Mouse (Mus musculus): ENCODE measurements around the gene Rnh1. TPM values are rescaled to one million over a fixed set of nuclear protein-coding genes. Genes with fewer than 3 reads are reported as not detected.

Gene Rnh1
- polyA plus RNA-seq, 1 experiment from 2014 or later = 240 TPM

DNA sequence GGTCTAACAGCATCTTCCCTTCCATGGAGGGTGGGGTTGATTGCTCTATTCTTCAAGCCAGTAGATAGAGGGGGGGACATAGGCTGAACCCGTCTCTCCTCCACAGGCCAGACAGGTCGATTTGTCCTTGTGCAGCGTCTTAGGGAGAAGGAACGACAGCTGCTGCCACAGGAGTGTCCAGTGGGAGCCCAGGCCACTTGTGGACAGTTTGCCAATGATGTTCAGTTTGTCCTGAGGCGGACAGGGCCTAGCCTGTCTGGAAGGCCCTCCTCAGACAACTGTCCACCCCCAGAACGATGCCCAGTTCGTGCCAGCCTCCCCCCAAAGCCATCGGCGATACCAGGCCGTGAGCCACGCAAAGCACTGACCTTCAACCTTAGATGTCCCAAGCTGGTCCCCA, 44.2 kb upstream of the Rnh1 start:
- Histone ChIP-seq H3K4me1 (ENCODE audit: control insufficient read depth, insufficient read depth, low read length) (peaks cover 59% of the 10 kb centered on the region), H3K9me3 (replicated peaks; ENCODE audit: control insufficient read depth, low read length) (no peaks in the 10 kb centered on the region), H3K4me2 (ENCODE audit: low read depth, low read length) (peak overlapping the region; percentile 85), H3K27me3 (ENCODE audit: control insufficient read depth, insufficient read depth, low read length) (no peaks in the 10 kb centered on the region), H3K9ac (ENCODE audit: low read length) (peak overlapping the region; percentile 84), H3K36me3 (ENCODE audit: control insufficient read depth, insufficient read depth, low read length) (no peaks in the 10 kb centered on the region), H3K4me3 (replicated peaks; ENCODE audit: low read length) (peak overlapping the region; percentile 68), H3K27ac (ENCODE audit: low read length) (peak overlapping the region; percentile 96)
- no peak for ATAC-seq (ENCODE audit: insufficient read depth, low FRiP score)
- WGBS = 72% methylated on average over 11 of the region's 11 CpGs

DNA sequence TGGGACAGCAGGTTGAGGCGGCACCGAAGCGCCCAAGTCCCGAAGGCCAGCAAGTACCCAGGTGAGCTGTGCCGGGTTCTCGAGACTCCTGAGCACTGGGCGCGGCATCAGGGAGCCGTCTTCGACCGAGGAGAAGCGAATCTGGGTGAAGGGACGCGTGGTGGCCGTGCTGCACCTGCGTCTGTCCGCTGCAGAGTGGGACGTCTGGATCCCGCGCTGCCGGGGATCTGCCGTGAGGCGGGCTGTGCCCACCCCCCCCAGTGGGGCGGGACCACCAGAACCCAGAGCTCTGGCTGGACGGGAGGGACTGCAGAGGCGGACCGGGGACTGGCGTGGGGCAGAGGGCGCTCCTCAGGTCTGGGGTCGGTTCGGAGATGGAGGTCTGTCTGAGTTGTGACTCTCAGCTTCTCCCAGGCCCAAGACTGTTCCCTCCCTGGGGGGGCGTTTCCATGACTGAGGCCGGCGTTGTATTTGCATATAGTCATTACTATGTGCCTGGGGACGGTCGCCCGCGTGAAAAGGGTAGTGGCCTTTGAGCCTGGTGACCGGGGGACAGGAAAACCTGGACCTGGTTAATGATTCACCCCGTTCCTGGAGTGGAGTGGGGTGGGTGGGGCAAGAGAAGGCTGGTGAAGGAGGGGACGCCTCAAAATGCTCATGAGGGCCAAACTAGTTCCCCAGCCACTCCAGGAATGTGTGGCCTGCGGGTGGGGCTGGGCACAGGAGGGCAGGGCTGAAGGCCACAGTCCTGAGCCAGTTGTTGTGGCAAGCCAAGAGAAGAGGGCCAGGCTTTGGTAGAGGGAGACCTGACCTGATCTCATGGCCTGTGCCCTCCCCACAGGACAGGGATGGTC, 43.5 kb upstream of the Rnh1 start:
- H3K4me3 ChIP-seq (replicated peaks; ENCODE audit: low read length) = peak overlapping the region; percentile 68
- H3K9me3 ChIP-seq (replicated peaks; ENCODE audit: control insufficient read depth, low read length) = no peaks in the 10 kb centered on the region
- no peaks in the 10 kb centered on the region for H3K27me3 ChIP-seq (ENCODE audit: control insufficient read depth, insufficient read depth, low read length)
- under 1% methylated on average over 42 of the region's 42 CpGs for WGBS
- H3K4me1 ChIP-seq (ENCODE audit: control insufficient read depth, insufficient read depth, low read length) = peaks cover 57% of the 10 kb centered on the region
- peak overlapping the region; percentile 96 for H3K27ac ChIP-seq (ENCODE audit: low read length)
- peak overlapping the region; percentile 85 for H3K4me2 ChIP-seq (ENCODE audit: low read depth, low read length)
- ATAC-seq (ENCODE audit: insufficient read depth, low FRiP score) = peak; percentile 71
- H3K9ac ChIP-seq (ENCODE audit: low read length) = peak overlapping the region; percentile 84
- H3K36me3 ChIP-seq (ENCODE audit: control insufficient read depth, insufficient read depth, low read length) = no peaks in the 10 kb centered on the region

DNA sequence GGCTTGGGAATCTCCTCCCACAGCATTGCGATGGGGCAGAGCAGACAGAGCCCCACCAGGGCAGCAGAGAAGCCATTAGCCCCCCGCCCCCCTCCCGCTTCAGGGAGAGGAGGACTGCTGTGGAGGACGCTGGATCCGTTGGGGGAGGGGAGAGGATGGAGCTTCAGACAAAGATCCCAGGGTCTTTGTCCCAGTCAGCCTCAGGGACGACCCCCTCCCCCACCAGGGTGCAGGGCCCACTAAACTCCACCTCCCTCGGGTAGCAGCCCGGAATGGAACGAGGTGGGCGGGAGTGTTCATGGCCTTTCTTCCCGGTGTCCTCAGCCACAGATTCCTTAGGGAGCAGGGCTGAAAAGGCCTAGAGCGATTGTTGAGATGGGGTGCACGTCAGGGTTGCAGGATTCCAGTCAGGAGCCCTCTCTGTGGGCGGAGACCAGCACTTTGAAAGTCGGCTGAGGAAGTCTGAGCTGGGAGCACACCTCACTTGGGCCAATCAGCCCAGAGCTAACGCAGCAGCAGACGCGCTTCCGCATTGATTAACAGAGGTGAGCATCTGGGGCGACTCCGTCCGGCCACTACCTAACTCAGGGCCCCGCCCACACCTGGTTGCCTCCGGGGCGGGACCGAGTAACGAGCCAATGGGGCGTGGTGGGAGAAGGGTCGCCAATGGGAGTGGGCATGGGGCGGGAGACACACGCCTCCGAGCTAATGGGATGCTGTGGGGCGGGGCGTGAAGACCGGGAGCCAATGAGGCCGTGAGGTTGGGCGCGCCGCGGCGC, 42.6 kb upstream of the Rnh1 start, which contains the start of gene Rassf7:
Rassf7 (plus strand) TSS at position 760 of the 779 bp plus-strand sequence.
- Histone ChIP-seq H3K4me1 (ENCODE audit: control insufficient read depth, insufficient read depth, low read length) (peaks cover 50% of the 10 kb centered on the region), H3K27ac (ENCODE audit: low read length) (peak within 1 kb of the TSS; percentile 97), H3K4me3 (replicated peaks; ENCODE audit: low read length) (peak within 1 kb of the TSS; percentile 68), H3K4me2 (ENCODE audit: low read depth, low read length) (peak within 1 kb of the TSS; percentile 85), H3K27me3 (ENCODE audit: control insufficient read depth, insufficient read depth, low read length) (no peaks in the 10 kb centered on the region), H3K9me3 (replicated peaks; ENCODE audit: control insufficient read depth, low read length) (no peaks in the 10 kb centered on the region), H3K36me3 (ENCODE audit: control insufficient read depth, insufficient read depth, low read length) (no peaks in the 10 kb centered on the region), H3K9ac (ENCODE audit: low read length) (peak within 1 kb of the TSS; percentile 84)
- peak; percentile 93 for ATAC-seq (ENCODE audit: insufficient read depth, low FRiP score)
- WGBS = under 1% methylated on average over 41 of the region's 41 CpGs

DNA sequence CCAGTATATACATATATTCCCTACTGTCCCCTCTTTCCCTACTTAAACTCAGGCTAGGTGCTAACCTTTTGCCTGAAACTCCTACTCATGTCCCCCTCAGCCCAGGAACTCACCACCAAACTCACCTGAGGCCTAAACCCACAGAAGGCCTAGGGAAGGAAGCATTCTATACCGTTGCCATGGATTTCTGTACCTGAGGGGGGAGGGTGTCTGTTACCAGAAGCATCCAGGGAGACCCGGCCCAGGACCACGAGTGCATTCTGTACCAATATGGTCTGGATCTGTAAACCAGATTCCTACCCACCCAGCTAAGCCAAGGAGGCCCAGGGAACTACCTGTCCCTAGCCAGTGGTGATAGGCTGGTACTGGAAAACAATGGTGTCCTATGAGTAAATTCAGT, 41.7 kb upstream of the Rnh1 start:
- Histone ChIP-seq H3K27me3 (ENCODE audit: control insufficient read depth, insufficient read depth, low read length) (no peaks in the 10 kb centered on the region), H3K27ac (ENCODE audit: low read length) (peak overlapping the region; percentile 97), H3K36me3 (ENCODE audit: control insufficient read depth, insufficient read depth, low read length) (no peaks in the 10 kb centered on the region), H3K4me1 (ENCODE audit: control insufficient read depth, insufficient read depth, low read length) (peaks cover 42% of the 10 kb centered on the region), H3K4me2 (ENCODE audit: low read depth, low read length) (no peak overlapping the region), H3K4me3 (replicated peaks; ENCODE audit: low read length) (no peak overlapping the region), H3K9me3 (replicated peaks; ENCODE audit: control insufficient read depth, low read length) (no peaks in the 10 kb centered on the region), H3K9ac (ENCODE audit: low read length) (no peak overlapping the region)
- no peak for ATAC-seq (ENCODE audit: insufficient read depth, low FRiP score)
- WGBS = 59% methylated on average over 3 of the region's 3 CpGs

DNA sequence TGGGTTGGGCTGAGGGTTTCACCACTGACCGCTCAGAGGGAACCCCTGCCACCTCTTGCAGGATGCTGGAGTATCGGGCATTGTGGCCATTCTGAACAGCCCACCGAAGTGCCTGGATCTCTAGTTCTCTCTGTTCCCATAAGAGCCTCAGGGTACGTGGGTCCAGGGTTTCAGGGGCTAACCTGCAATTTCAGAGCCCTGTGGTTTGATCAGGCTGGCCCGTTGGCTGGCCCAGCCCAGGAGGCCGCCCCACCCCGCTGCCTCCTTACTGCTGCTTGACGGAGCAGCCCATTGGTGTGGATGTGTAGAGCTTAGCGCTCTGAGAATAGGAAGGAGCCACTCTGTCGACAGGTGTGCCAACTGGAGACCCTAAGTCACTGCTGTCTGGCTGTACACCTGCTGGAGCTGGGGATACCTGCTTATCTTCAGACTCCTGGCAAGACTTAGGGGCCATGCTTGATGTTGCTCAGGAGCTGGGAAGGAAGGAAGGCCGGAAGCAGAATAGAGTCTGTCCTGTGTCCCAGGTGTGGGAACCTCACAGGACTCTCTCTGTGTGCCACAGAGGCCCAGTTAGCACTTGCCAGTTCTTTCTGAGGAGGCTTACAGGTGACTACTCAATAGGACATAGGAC, 41.1 kb upstream of the Rnh1 start, which contains the start of gene Lmntd2:
Lmntd2 (minus strand) TSS at position 476 of the 631 bp plus-strand sequence.
- H3K27ac ChIP-seq (ENCODE audit: low read length) = peak within 1 kb of the TSS; percentile 97
- WGBS = 87% methylated on average over 11 of the region's 11 CpGs
- H3K27me3 ChIP-seq (ENCODE audit: control insufficient read depth, insufficient read depth, low read length) = no peaks in the 10 kb centered on the region
- no peaks in the 10 kb centered on the region for H3K9me3 ChIP-seq (replicated peaks; ENCODE audit: control insufficient read depth, low read length)
- H3K4me3 ChIP-seq (replicated peaks; ENCODE audit: low read length) = peak within 1 kb of the TSS; percentile 68
- H3K4me1 ChIP-seq (ENCODE audit: control insufficient read depth, insufficient read depth, low read length) = peaks cover 38% of the 10 kb centered on the region
- no peaks in the 10 kb centered on the region for H3K36me3 ChIP-seq (ENCODE audit: control insufficient read depth, insufficient read depth, low read length)
- H3K9ac ChIP-seq (ENCODE audit: low read length) = peak within 1 kb of the TSS; percentile 78
- no peak for ATAC-seq (ENCODE audit: insufficient read depth, low FRiP score)
- peak within 1 kb of the TSS; percentile 85 for H3K4me2 ChIP-seq (ENCODE audit: low read depth, low read length)

DNA sequence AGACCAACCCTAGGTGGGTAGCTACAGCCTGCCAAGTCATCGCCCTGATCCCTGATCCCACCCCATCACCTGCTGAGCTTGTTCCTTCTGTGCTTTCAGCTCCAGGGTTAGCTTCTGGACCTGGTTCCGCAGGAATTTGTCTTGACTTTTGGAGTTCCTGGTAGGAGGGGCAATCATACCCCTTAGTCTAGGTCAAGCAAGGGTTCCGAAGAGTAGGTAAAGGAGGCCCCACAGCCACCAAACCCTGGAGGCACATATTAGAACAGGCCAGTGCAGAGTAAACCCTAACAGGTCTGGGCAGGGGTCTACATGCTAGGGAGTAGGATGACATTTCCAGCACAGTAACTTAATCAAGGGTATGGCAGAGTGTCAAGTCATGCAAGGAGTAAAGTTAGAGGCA, 40.5 kb upstream of the Rnh1 start:
- Histone ChIP-seq H3K27me3 (ENCODE audit: control insufficient read depth, insufficient read depth, low read length) (no peaks in the 10 kb centered on the region), H3K27ac (ENCODE audit: low read length) (peak overlapping the region; percentile 97), H3K9ac (ENCODE audit: low read length) (0 out of 2 replicates have a peak overlapping the region, but pooled peaks have one; percentile 46), H3K4me2 (ENCODE audit: low read depth, low read length) (no peak overlapping the region), H3K4me3 (replicated peaks; ENCODE audit: low read length) (no peak overlapping the region), H3K36me3 (ENCODE audit: control insufficient read depth, insufficient read depth, low read length) (no peaks in the 10 kb centered on the region), H3K9me3 (replicated peaks; ENCODE audit: control insufficient read depth, low read length) (no peaks in the 10 kb centered on the region), H3K4me1 (ENCODE audit: control insufficient read depth, insufficient read depth, low read length) (peaks cover 32% of the 10 kb centered on the region)
- ATAC-seq (ENCODE audit: insufficient read depth, low FRiP score) = no peak
- 70% methylated on average over 3 of the region's 3 CpGs for WGBS

DNA sequence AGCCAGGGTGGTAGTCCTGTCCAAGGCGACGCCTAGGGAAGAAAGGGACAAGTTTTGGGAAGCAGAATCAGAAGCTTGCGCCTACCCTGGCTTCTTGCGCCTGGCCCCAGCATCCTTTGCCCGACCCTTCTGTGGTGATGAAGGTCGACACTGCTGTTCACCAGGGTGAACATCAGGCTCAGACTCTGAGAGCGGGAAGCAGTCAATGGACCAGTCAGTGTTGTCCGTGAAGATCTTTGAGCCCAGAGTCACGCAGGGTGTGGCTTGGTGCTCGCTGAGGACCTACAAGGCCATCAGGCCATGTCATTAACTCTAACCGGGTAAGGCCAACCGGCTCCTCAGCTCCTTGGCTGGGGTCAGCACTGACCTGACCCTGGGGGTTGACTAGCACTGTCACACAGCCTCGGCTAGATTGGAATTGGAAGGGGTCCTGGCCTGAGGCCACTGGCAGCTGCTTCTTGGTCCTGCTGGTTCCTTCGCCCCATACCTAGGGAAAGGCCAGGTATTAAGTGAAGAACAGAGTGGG, 38.0 kb upstream of the Rnh1 start:
- H3K36me3 ChIP-seq (ENCODE audit: control insufficient read depth, insufficient read depth, low read length) = no peaks in the 10 kb centered on the region
- H3K4me2 ChIP-seq (ENCODE audit: low read depth, low read length) = no peak overlapping the region
- ATAC-seq (ENCODE audit: insufficient read depth, low FRiP score) = no peak
- H3K9me3 ChIP-seq (replicated peaks; ENCODE audit: control insufficient read depth, low read length) = no peaks in the 10 kb centered on the region
- no peak overlapping the region for H3K4me3 ChIP-seq (replicated peaks; ENCODE audit: low read length)
- no peaks in the 10 kb centered on the region for H3K27me3 ChIP-seq (ENCODE audit: control insufficient read depth, insufficient read depth, low read length)
- no peak overlapping the region for H3K27ac ChIP-seq (ENCODE audit: low read length)
- 88% methylated on average over 14 of the region's 14 CpGs for WGBS
- no peak overlapping the region for H3K9ac ChIP-seq (ENCODE audit: low read length)
- H3K4me1 ChIP-seq (ENCODE audit: control insufficient read depth, insufficient read depth, low read length) = peaks cover 12% of the 10 kb centered on the region; the same call in 1 of the 2 replicates

DNA sequence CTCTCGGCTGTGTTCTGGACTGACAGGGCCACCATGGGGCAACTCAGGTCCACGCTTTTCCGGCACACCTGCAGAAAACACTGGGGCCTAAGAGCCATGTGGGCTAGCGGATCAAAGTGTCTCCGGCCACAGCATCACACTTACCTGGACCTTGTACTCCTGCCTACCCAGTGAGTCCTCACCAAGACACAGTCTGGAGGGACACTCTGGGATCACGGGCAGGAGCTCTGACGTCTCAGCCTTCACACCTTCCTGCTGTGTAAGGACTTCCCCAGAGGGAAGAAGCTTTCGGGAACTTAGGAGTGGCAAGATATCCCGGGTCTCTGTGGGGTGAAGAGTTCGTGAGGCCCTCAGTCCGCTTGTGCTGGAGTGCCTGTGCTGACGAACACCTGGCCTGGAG, 37.5 kb upstream of the Rnh1 start:
- no peak overlapping the region for H3K4me3 ChIP-seq (replicated peaks; ENCODE audit: low read length)
- whole genome bisulfite sequencing = 58% methylated on average over 12 of the region's 12 CpGs

More for the DNA sequence above, 37.5 kb upstream of the Rnh1 start:
- H3K4me2 ChIP-seq (ENCODE audit: low read depth, low read length) = no peak overlapping the region
- H3K4me1 ChIP-seq (ENCODE audit: control insufficient read depth, insufficient read depth, low read length) = peaks cover 10% of the 10 kb centered on the region; the same call in 1 of the 2 replicates
- no peaks in the 10 kb centered on the region for H3K36me3 ChIP-seq (ENCODE audit: control insufficient read depth, insufficient read depth, low read length)
- no peak for ATAC-seq (ENCODE audit: insufficient read depth, low FRiP score)
- H3K27me3 ChIP-seq (ENCODE audit: control insufficient read depth, insufficient read depth, low read length) = no peaks in the 10 kb centered on the region
- no peaks in the 10 kb centered on the region for H3K9me3 ChIP-seq (replicated peaks; ENCODE audit: control insufficient read depth, low read length)
- no peak overlapping the region for H3K27ac ChIP-seq (ENCODE audit: low read length)
- H3K9ac ChIP-seq (ENCODE audit: low read length) = no peak overlapping the region
